Mouse (Mus musculus) cerebellum, adult 2 months (tissue): ENCODE data around the gene Nthl1. TPM values are rescaled to one million over a fixed set of nuclear protein-coding genes. Genes with fewer than 3 reads are reported as not detected.
A peak's percentile ranks its signal among the peaks of the same experiment; 100 is the strongest.
"Not testable (repeated sequence)": the region's sequence is repeated elsewhere in the genome, so short reads cannot be mapped to it uniquely, and the experiment has no call there.

Experiments
- DNase-seq, 2 experiments: peaks; one replicate each; pipeline ENCODE4 v3.0.0; 2021
- H3K27ac ChIP-seq: fragments of 200-500 bp; 2 replicates; pipeline ENCODE4 v1.5.1; 2012; ENCODE audit warnings: low read length, control low read depth, inconsistent platforms; ENCODE audit not compliant: insufficient read depth
- H3K27me3 ChIP-seq: fragments of 200-500 bp; 2 replicates; pipeline ENCODE4 v1.6.1; 2012; ENCODE audit warnings: inconsistent platforms, mild to moderate bottlenecking, low read length, moderate library complexity; ENCODE audit not compliant: control insufficient read depth, insufficient read depth
- H3K4me1 ChIP-seq: fragments of 200-500 bp; 2 replicates; pipeline ENCODE4 v1.6.1; 2011; ENCODE audit warnings: low read length; ENCODE audit not compliant: control insufficient read depth, insufficient read depth
- H3K4me3 ChIP-seq: fragments of 200-500 bp; replicated peaks from 2 replicates; pipeline ENCODE3; 2011; ENCODE audit warnings: mild to moderate bottlenecking, low read depth, low read length, control low read depth; ENCODE audit not compliant: insufficient read depth
- CTCF ChIP-seq: fragments of 200-500 bp; IDR thresholded peaks from 2 replicates; pipeline ENCODE4 v1.5.1; 2011; ENCODE audit warnings: low read depth, mild to moderate bottlenecking, control low read depth, low read length, moderate library complexity, borderline replicate concordance; ENCODE audit not compliant: insufficient read depth
- POLR2A ChIP-seq: fragments of 200-500 bp; IDR thresholded peaks from 2 replicates; pipeline ENCODE4 v1.6.1; 2011; ENCODE audit warnings: low read length, control low read depth, borderline replicate concordance; ENCODE audit not compliant: insufficient read depth
- WGBS: fragments of 180-500 bp; shearing (Covaris S2); methylation state at CpG from one replicate; pipeline ENCODE4 v1.1.7; 2018; 5-methylcytosine and 5-hydroxymethylcytosine counted together
- polyA plus RNA-seq: library from polyadenylated mRNA; depleted of rRNA; stranded (reverse); fragments of >200 nt; gene quantifications from 2 replicates; pipeline ENCODE4 v1.2.3, GENCODE M21; 2012

The Nthl1 gene
- polyA plus RNA-seq, 1 experiment, result 9.0 TPM

- WGBS, result 5% methylated on average over 47 of the region's 47 CpGs
- DNase-seq, result no peak
- no peak within 1 kb of the TSS for H3K27ac ChIP-seq
These were observed 25.7 kb downstream of the Nthl1 start, which contains the start of gene Npw for GRCm38 (mm10) chr17:24658017-24658758. TSS of gene Npw (minus strand) at chr17:24658457.

DNA sequence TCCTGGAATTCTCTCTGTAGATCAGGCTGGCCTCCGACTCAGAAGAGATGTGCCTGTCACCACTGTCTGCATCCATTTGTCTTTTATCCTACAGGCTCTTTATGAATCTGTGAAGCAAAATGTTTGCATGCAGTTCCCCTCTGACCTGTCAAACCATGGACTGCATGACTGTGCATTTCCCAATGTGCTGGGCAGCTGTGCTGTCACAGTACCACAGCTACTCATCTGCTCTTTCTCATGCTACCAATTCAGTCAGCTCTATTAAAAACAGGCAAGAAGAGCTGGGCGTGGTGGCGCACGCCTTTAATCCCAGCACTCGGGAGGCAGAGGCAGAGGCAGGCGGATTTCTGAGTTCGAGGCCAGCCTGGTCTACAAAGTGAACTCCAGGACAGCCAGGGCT lies 34.5 kb downstream of the Nthl1 start:
- H3K27me3 ChIP-seq, H3K27ac ChIP-seq, H3K4me1 ChIP-seq, H3K4me3 ChIP-seq, DNase-seq: not testable (repeated sequence)
- WGBS, result 68% methylated on average over 7 of the region's 7 CpGs

More at GRCm38 (mm10) chr17:24658017-24658758, 25.7 kb downstream of the Nthl1 start, which contains the start of gene Npw:
- TF ChIP-seq CTCF (no peak), POLR2A (no peak)
- Histone ChIP-seq H3K4me1 (no peaks in the 10 kb centered on the region), H3K27me3 (no peaks in the 10 kb centered on the region; the same call in 1 of the 2 replicates), H3K4me3 (no peak within 1 kb of the TSS)

DNA sequence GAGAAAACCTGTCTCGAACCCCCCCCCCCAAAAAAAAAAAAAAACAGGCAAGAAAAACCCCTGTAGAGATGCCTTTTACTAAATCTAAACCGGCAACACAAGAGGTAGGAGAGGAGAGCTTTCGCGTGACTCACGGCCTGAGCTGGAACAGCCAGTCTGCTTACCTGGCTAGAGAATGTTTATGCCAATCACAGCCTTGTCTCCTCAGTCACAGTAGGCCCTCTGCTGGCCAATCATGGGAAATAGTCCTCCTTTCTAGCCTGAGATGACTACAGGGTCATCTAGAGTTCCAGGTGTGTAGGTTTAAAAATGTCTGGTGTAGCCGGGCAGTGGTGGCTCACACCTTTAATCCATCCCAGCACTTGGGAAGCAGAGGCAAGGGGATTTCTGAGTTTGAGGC lies 34.9 kb downstream of the Nthl1 start:
- TF ChIP-seq POLR2A, result no peak
- peak; percentile 77 for TF ChIP-seq CTCF
- DNase-seq, result peak; percentile 79 to 85
- H3K4me1 ChIP-seq, result peaks cover 9% of the 10 kb centered on the region
- WGBS, result 11% methylated on average over 6 of the region's 6 CpGs
- no peaks in the 10 kb centered on the region for H3K27me3 ChIP-seq
- no peak overlapping the region for H3K27ac ChIP-seq
- no peak overlapping the region for H3K4me3 ChIP-seq

DNA sequence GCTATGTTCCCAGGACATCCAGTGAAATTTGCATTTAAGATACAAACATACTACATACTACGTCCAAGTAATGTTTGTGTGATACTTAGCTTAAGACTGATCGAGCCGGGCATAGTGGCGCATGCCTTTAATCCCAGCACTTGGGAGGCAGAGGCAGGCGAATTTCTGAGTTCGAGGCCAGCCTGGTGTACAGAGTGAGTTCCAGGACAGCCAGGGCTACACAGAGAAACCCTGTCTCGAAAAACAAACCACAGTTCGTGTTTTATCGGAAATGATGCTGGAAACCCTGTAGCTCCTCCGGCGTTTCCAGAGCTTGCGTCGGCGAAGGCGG lies 36.7 kb downstream of the Nthl1 start:
- H3K27me3 ChIP-seq, DNase-seq: not testable (repeated sequence)
- Histone ChIP-seq H3K4me3 (peak overlapping the region; percentile 56), H3K4me1 (peaks cover 20% of the 10 kb centered on the region), H3K27ac (peak overlapping the region; percentile 15)
- WGBS, result 12% methylated on average over 15 of the region's 15 CpGs

GRCm38 (mm10) chr17:24669545-24670245 lies 37.2 kb downstream of the Nthl1 start, which contains the start of gene Zfp598:
TSS of gene Zfp598 (plus strand) at chr17:24669687.
- peaks cover 24% of the 10 kb centered on the region for H3K4me1 ChIP-seq
- H3K27ac ChIP-seq, result peak within 1 kb of the TSS; percentile 64
- under 1% methylated on average over 80 of the region's 80 CpGs for WGBS
- no peak for TF ChIP-seq CTCF
- TF ChIP-seq POLR2A, result peak; percentile 92
- H3K4me3 ChIP-seq, result peak within 1 kb of the TSS; percentile 69
- DNase-seq, result peak; percentile 95 to 96
- H3K27me3 ChIP-seq, result no peaks in the 10 kb centered on the region

DNA sequence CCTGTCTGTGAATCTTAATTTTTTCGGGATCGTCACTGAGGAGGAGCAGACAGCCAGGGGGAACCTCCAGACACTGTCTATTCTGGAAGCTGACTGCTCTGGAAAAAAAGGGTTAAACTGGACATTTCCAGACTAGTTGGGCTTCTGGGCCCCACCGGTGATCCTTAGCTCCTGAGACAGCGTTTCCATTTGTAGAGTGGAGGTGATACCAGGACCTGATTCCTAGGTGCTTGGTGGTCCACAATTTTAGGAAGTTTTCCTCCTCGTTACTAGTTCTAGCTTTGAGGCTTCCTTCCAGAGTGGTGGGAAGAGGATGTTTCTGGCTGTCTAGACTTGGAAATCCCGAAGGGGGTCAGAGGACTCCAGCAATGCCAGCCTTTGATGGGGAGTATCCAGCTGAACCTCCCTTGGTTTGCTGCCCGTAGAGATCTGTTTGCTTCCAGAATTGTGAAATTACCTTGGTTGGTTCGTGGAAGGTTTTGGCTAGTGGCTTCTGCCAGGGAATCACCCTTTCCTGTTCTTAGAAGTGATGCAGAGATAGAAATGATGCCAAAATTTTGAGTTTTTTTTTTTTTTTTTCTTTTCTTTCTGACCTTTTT lies 37.9 kb downstream of the Nthl1 start:
- Histone ChIP-seq H3K4me3 (peak overlapping the region; percentile 69), H3K27me3 (no peaks in the 10 kb centered on the region), H3K4me1 (peaks cover 24% of the 10 kb centered on the region), H3K27ac (peak overlapping the region; percentile 64)
- TF ChIP-seq CTCF (no peak), POLR2A (no peak)
- DNase-seq, result no peak
- under 1% methylated on average over 8 of the region's 8 CpGs for WGBS

GRCm38 (mm10) chr17:24671346-24671745 lies 38.9 kb downstream of the Nthl1 start:
- no peak for DNase-seq
- Histone ChIP-seq H3K4me3 (no peak overlapping the region), H3K27me3 (no peaks in the 10 kb centered on the region), H3K4me1 (peaks cover 31% of the 10 kb centered on the region), H3K27ac (no peak overlapping the region)
- WGBS, result 39% methylated on average over 5 of the region's 5 CpGs
- TF ChIP-seq CTCF, result no peak

GRCm38 (mm10) chr17:24672141-24672540 lies 39.7 kb downstream of the Nthl1 start:
- WGBS, result 29% methylated on average over 5 of the region's 5 CpGs
- Histone ChIP-seq H3K27me3 (no peaks in the 10 kb centered on the region), H3K4me1 (peaks cover 31% of the 10 kb centered on the region), H3K27ac (no peak overlapping the region), H3K4me3 (no peak overlapping the region)
- no peak for DNase-seq
- TF ChIP-seq POLR2A (no peak), CTCF (no peak)
